Mouse (Mus musculus): ENCODE measurements at regions not wholly inside any gene's neighbourhood (a gene's known extent, or its start where the extent isn't known, plus 50 kb on each side); places are given as distances from the start of the nearest gene placed in this dataset.

- TF ChIP-seq CTCF (IDR thresholded peaks at IDR 0.05; ENCODE audit: borderline replicate concordance, insufficient read depth, low read length) (no peak), POLR2A (IDR thresholded peaks at IDR 0.05; ENCODE audit: low read depth, low read length) (no peak)
These were observed 58.5 kb upstream of the Agps start for GRCm38 (mm10) chr2:75773431-75773830.

Measured in embryonic fibroblast, embryonic 13.5 days (primary cell).